Mouse (Mus musculus): ENCODE data around the gene Actn1. TPM values are rescaled to one million over a fixed set of nuclear protein-coding genes. Genes with fewer than 3 reads are reported as not detected.

Gene Actn1
- polyA plus RNA-seq, 1 experiment from 2014 or later: 46.0 TPM

DNA sequence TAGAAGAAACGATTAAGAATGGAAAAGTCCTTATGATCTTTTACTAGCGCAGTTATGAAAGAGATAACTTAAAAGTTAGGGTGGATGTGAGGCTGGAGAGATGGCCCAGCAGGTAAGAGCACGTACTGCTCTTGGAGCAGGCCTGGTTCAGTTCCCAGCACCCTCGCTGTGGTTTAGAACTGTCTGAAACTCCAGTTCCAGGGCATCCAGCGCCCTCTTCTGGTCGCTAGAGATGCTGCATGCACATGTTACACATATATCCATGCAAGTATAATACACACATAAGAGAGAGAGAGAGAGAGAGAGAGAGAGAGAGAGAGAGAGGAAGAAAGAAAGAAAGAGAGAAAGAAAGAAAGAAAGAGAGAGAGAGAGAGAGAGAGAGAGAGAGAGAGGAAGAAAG is 107.1 kb downstream of the Actn1 start:
- no peaks in the 10 kb centered on the region for H3K9me3 ChIP-seq (ENCODE audit: control insufficient read depth, low read length)
- 83% methylated on average over 6 of the region's 6 CpGs for WGBS
- no peak for ATAC-seq (ENCODE audit: insufficient number of reproducible peaks, low FRiP score, low TSS enrichment, low read depth)
- no peak for DNase-seq (ENCODE audit: low spot score)
- no peaks in the 10 kb centered on the region for H3K27me3 ChIP-seq (ENCODE audit: control insufficient read depth, insufficient read depth, low read length)
- H3K9ac ChIP-seq (ENCODE audit: low read length): no peak overlapping the region
- no peak overlapping the region for H3K4me3 ChIP-seq (ENCODE audit: low read depth, low read length)
- H3K4me2 ChIP-seq (ENCODE audit: low read depth, severe bottlenecking): no peak overlapping the region
- no peak overlapping the region for H3K27ac ChIP-seq (replicated peaks; ENCODE audit: low read depth, low read length)
- no peaks in the 10 kb centered on the region for H3K4me1 ChIP-seq (ENCODE audit: control insufficient read depth, insufficient read depth, low read length)
- H3K36me3 ChIP-seq (ENCODE audit: control insufficient read depth, insufficient read depth, low read length): no peaks in the 10 kb centered on the region

- H3K27ac ChIP-seq (replicated peaks; ENCODE audit: low read depth, low read length): no peak overlapping the region
- no peak overlapping the region for H3K4me3 ChIP-seq (ENCODE audit: low read depth, low read length)
- no peak overlapping the region for H3K4me2 ChIP-seq (ENCODE audit: low read depth, severe bottlenecking)
- H3K27me3 ChIP-seq (ENCODE audit: control insufficient read depth, insufficient read depth, low read length): no peaks in the 10 kb centered on the region
- no peaks in the 10 kb centered on the region for H3K4me1 ChIP-seq (ENCODE audit: control insufficient read depth, insufficient read depth, low read length)
- ATAC-seq (ENCODE audit: insufficient number of reproducible peaks, low FRiP score, low TSS enrichment, low read depth): no peak
- 88% methylated on average over 6 of the region's 6 CpGs for WGBS
- no peak overlapping the region for H3K9ac ChIP-seq (ENCODE audit: low read length)
- peak; percentile 34 for DNase-seq (ENCODE audit: low spot score)
- no peaks in the 10 kb centered on the region for H3K36me3 ChIP-seq (ENCODE audit: control insufficient read depth, insufficient read depth, low read length)
- no peaks in the 10 kb centered on the region for H3K9me3 ChIP-seq (ENCODE audit: control insufficient read depth, low read length)
Measured at GRCm38 (mm10) chr12:80151821-80152220, 108.3 kb downstream of the Actn1 start.

DNA sequence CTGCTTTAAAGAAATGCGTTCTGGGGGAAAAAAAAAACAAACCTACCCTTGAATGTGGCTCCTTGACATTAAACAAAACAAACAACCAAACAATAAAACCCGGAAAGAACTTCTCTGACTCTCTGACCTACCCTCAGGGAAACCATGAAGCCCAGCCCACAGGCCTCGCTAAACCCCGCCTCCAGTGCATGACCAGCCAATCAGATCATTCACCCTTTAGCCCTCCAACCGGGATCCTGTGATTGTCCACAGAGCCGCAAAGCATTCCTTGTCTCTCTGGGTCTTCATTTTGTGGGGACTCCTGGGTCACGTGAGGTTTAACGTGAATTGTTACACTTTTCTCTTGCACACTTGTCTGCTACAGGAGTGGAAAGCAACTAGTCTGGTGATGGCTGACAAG is 109.5 kb downstream of the Actn1 start:
- ATAC-seq (ENCODE audit: insufficient number of reproducible peaks, low FRiP score, low TSS enrichment, low read depth): no peak
- Histone ChIP-seq H3K4me1 (ENCODE audit: control insufficient read depth, insufficient read depth, low read length) (no peaks in the 10 kb centered on the region), H3K36me3 (ENCODE audit: control insufficient read depth, insufficient read depth, low read length) (no peaks in the 10 kb centered on the region), H3K4me3 (ENCODE audit: low read depth, low read length) (no peak overlapping the region), H3K9me3 (ENCODE audit: control insufficient read depth, low read length) (no peaks in the 10 kb centered on the region), H3K27me3 (ENCODE audit: control insufficient read depth, insufficient read depth, low read length) (no peaks in the 10 kb centered on the region), H3K27ac (replicated peaks; ENCODE audit: low read depth, low read length) (no peak overlapping the region), H3K9ac (ENCODE audit: low read length) (no peak overlapping the region), H3K4me2 (ENCODE audit: low read depth, severe bottlenecking) (0 out of 2 replicates have a peak overlapping the region, but pooled peaks have one; percentile 20)
- DNase-seq (ENCODE audit: low spot score): peak; percentile 63
- 20% methylated on average over 8 of the region's 8 CpGs for WGBS

DNA sequence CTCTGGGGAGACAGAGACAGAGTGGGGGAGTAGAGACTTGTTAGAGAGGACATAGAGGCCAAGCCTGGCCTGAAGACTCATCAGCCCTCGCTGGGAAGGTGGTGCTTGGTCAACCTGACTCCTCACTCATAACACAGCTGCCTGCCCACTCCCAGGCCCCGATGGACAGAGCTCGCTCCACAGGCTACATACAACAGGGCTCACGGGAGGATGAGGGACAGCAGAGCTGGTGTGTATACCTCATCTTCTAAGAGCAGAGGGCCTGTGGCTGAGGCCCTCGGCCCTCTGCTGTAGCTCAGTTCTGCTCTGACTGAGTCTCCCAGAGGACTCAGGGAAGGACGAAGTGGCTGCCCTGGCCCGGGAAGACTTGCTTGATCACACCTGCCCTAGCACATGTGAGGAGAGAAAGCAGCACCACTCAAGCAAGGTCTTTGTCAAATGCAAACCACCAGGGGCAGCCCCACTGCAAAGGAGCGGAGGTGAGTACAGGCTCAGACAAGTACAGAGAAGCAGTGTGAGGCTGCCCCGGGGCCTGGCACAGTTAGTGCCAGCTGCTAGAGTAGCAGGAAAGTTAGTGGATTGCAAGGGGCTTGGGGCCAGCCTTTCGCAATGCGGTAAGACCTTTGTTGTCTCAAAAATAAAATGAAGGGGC is 112.5 kb downstream of the Actn1 start:
- no peaks in the 10 kb centered on the region for H3K4me1 ChIP-seq (ENCODE audit: control insufficient read depth, insufficient read depth, low read length)
- no peaks in the 10 kb centered on the region for H3K9me3 ChIP-seq (ENCODE audit: control insufficient read depth, low read length)
- no peaks in the 10 kb centered on the region for H3K27me3 ChIP-seq (ENCODE audit: control insufficient read depth, insufficient read depth, low read length)
- H3K27ac ChIP-seq (replicated peaks; ENCODE audit: low read depth, low read length): no peak overlapping the region
- no peak overlapping the region for H3K4me3 ChIP-seq (ENCODE audit: low read depth, low read length)
- DNase-seq (ENCODE audit: low spot score) (no peak), ATAC-seq (ENCODE audit: insufficient number of reproducible peaks, low FRiP score, low TSS enrichment, low read depth) (no peak)
- no peak overlapping the region for H3K4me2 ChIP-seq (ENCODE audit: low read depth, severe bottlenecking)
- no peak overlapping the region for H3K9ac ChIP-seq (ENCODE audit: low read length)
- H3K36me3 ChIP-seq (ENCODE audit: control insufficient read depth, insufficient read depth, low read length): no peaks in the 10 kb centered on the region
- 81% methylated on average over 11 of the region's 11 CpGs for WGBS

DNA sequence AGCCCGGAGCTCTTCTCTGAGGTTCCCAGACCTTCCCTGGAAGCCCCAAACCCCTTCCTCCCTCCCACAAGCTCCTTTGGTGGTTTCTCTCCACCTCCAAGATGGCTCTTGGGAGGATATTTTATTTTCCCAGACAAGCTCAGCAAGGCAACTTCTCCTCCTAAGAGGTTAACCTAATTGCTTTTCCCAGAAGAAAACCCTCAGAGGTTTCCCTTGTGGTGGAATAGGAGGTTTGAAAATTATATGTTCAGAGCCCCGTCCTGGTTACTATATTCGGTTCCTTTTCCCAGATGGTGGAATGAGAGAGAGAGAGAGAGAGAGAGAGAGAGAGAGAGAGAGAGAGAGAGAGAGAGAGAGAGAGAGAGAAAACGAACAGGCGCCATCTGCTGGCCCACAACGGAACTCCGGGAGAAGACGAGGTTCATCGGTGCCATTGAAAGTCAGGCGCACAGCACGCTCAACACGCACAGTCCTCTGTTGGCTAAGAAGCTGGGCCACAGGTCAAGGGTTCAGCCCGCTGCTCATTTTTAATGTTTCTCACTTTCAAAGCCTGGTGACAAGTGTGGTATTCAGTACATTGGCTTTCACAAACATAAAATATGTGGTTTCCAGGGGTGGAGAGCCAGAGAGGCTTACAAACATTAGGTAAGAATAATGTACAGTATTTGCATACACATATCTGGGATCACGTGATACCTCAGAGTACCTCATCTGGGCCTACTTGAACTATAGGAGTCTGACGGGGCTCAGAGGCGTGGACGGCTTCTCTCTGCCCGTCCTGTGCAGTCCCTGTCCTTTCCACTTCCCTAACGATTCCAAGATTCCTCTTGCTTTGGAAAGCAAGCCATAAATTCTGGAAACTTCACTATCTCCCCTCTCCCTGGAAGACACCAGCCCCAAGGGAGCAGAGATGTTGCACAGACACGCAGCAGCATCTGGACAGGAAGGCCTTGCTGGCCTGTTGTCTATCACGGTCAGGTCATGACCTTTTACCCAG is 113.6 kb downstream of the Actn1 start:
- H3K27me3 ChIP-seq (ENCODE audit: control insufficient read depth, insufficient read depth, low read length): no peaks in the 10 kb centered on the region
- ATAC-seq (ENCODE audit: insufficient number of reproducible peaks, low FRiP score, low TSS enrichment, low read depth) (no peak), DNase-seq (ENCODE audit: low spot score) (peak; percentile 92)
- H3K4me2 ChIP-seq (ENCODE audit: low read depth, severe bottlenecking): no peak overlapping the region
- H3K36me3 ChIP-seq (ENCODE audit: control insufficient read depth, insufficient read depth, low read length): no peaks in the 10 kb centered on the region
- WGBS: 32% methylated on average over 21 of the region's 21 CpGs
- no peaks in the 10 kb centered on the region for H3K9me3 ChIP-seq (ENCODE audit: control insufficient read depth, low read length)
- H3K9ac ChIP-seq (ENCODE audit: low read length): no peak overlapping the region
- no peak overlapping the region for H3K4me3 ChIP-seq (ENCODE audit: low read depth, low read length)
- H3K27ac ChIP-seq (replicated peaks; ENCODE audit: low read depth, low read length): no peak overlapping the region
- H3K4me1 ChIP-seq (ENCODE audit: control insufficient read depth, insufficient read depth, low read length): no peaks in the 10 kb centered on the region

GRCm38 (mm10) chr12:80145365-80145764 is 114.8 kb downstream of the Actn1 start:
- Histone ChIP-seq H3K4me3 (ENCODE audit: low read depth, low read length) (no peak overlapping the region), H3K27me3 (ENCODE audit: control insufficient read depth, insufficient read depth, low read length) (no peaks in the 10 kb centered on the region), H3K36me3 (ENCODE audit: control insufficient read depth, insufficient read depth, low read length) (no peaks in the 10 kb centered on the region), H3K27ac (replicated peaks; ENCODE audit: low read depth, low read length) (no peak overlapping the region), H3K4me2 (ENCODE audit: low read depth, severe bottlenecking) (no peak overlapping the region), H3K9me3 (ENCODE audit: control insufficient read depth, low read length) (no peaks in the 10 kb centered on the region), H3K9ac (ENCODE audit: low read length) (no peak overlapping the region), H3K4me1 (ENCODE audit: control insufficient read depth, insufficient read depth, low read length) (no peaks in the 10 kb centered on the region)
- 84% methylated on average over 8 of the region's 8 CpGs for WGBS
- no peak for DNase-seq (ENCODE audit: low spot score)
- no peak for ATAC-seq (ENCODE audit: insufficient number of reproducible peaks, low FRiP score, low TSS enrichment, low read depth)

DNA sequence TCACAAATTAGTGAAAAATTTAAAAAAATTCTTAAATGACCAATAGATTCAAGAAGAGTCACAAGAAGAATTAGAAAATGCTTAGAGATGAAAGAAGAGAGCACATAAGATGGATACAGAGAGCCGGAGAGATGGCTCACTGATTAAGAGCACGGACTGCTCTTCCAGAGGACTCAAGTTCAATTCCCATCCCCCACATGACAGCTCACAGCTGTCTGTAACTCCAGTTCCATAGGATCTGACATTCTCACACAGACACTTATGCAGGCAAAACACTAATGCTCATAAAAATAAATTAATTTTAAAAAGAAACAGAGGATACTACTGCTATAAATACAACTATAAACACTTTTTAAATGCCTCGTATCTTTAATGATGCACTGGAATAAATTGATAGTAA is 115.3 kb downstream of the Actn1 start:
- 83% methylated on average over 3 of the region's 3 CpGs for WGBS
- ATAC-seq (ENCODE audit: insufficient number of reproducible peaks, low FRiP score, low TSS enrichment, low read depth): no peak

DNA sequence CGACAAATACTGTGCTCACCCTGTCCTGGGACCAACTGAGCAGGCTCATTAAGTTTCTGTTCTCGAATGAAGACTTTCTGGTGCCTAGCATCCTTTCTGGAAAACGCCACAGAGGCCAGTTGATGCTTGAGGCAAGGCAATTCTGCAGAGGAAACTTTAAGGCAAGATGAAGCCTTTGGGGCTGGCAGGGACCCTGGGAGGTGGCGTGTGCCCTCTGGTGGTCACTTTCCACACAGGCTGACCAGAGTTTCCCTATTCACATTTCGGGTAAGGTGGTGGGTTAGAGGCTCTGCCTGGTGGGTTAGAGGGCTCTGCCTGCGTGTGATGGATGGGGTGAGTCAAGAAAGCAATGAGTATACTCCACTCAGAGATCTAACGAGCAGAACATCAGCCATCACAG is 118.7 kb downstream of the Actn1 start:
- 19% methylated on average over 7 of the region's 7 CpGs for WGBS
- H3K9ac ChIP-seq (ENCODE audit: low read length): no peak overlapping the region
- H3K27ac ChIP-seq (replicated peaks; ENCODE audit: low read depth, low read length): no peak overlapping the region
- ATAC-seq (ENCODE audit: insufficient number of reproducible peaks, low FRiP score, low TSS enrichment, low read depth) (no peak), DNase-seq (ENCODE audit: low spot score) (peak; percentile 88)
- H3K4me1 ChIP-seq (ENCODE audit: control insufficient read depth, insufficient read depth, low read length): no peaks in the 10 kb centered on the region
- no peaks in the 10 kb centered on the region for H3K9me3 ChIP-seq (ENCODE audit: control insufficient read depth, low read length)
- no peaks in the 10 kb centered on the region for H3K36me3 ChIP-seq (ENCODE audit: control insufficient read depth, insufficient read depth, low read length)
- no peaks in the 10 kb centered on the region for H3K27me3 ChIP-seq (ENCODE audit: control insufficient read depth, insufficient read depth, low read length)
- H3K4me3 ChIP-seq (ENCODE audit: low read depth, low read length): no peak overlapping the region
- H3K4me2 ChIP-seq (ENCODE audit: low read depth, severe bottlenecking): no peak overlapping the region

More for the DNA sequence above, 115.3 kb downstream of the Actn1 start:
- no peaks in the 10 kb centered on the region for H3K36me3 ChIP-seq (ENCODE audit: control insufficient read depth, insufficient read depth, low read length)
- H3K4me3 ChIP-seq (ENCODE audit: low read depth, low read length): no peak overlapping the region
- H3K4me2 ChIP-seq (ENCODE audit: low read depth, severe bottlenecking): no peak overlapping the region
- no peaks in the 10 kb centered on the region for H3K4me1 ChIP-seq (ENCODE audit: control insufficient read depth, insufficient read depth, low read length)
- H3K27me3 ChIP-seq (ENCODE audit: control insufficient read depth, insufficient read depth, low read length): no peaks in the 10 kb centered on the region
- no peaks in the 10 kb centered on the region for H3K9me3 ChIP-seq (ENCODE audit: control insufficient read depth, low read length)
- no peak overlapping the region for H3K9ac ChIP-seq (ENCODE audit: low read length)
- DNase-seq (ENCODE audit: low spot score): no peak
- no peak overlapping the region for H3K27ac ChIP-seq (replicated peaks; ENCODE audit: low read depth, low read length)

All from limb, embryonic 11.5 days (tissue).